Mouse (Mus musculus): ENCODE measurements around the gene Kif13a.

The Kif13a gene

DNA sequence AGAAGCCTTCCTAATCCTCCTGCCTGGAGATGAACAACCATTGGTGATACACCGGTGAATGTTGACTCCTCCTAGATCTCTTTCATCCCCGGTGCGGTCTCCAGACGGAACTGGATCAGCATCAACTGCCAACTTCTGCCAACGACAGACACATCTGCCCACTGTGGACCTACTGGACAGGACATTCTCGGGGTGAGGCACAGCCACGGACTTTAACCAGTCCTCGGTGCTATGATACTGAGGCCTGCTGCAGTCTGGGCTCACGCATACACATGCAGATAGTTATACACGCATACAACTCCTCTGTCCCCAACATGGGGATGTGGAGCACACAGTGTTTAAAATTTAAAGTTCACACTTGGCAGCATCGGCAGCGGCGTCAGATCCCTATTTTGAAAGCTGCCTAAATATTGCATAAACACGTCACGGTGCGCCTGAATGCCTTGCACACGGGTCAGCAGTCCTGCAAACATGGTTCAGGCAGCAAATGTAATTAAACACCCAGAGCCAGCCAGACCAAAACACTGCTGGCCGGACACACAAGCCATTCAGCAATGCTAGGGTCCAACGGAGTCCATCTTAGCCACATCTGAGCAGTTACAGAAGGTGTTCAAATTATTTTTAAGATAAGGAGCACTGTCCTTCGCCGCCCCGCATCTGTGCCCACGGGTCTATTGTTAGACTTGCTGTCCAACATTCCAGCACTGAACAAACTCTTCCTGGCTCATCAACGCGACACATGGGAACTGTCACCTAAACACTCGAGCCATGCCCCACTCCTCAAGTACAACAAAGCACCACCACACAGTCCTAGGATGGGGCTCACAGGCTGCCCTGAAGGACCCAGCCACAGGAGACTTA is 44.5 kb downstream of the Kif13a start:
- DNase-seq (ENCODE audit: low read depth, low spot score), result no peak

DNA sequence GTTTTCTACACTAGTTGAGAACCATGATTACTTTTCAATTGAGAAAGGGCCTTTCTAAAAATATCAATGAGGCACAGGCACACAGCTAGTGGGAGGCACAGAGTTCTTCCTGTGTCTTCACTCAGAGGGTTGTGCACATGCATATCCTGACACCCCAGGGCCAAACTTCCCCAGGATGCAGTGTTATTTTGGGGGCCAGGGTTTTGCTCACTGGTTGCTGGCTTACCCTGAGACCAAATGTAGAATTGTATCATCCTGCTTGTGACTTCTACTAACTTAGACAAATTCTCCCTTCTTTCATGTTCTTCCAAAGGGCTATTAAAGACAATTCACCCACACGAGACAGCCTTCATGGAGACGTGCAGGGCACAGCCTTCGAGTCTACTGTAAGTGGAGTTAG is 45.7 kb downstream of the Kif13a start:
- no peak for DNase-seq (ENCODE audit: low read depth, low spot score)

DNA sequence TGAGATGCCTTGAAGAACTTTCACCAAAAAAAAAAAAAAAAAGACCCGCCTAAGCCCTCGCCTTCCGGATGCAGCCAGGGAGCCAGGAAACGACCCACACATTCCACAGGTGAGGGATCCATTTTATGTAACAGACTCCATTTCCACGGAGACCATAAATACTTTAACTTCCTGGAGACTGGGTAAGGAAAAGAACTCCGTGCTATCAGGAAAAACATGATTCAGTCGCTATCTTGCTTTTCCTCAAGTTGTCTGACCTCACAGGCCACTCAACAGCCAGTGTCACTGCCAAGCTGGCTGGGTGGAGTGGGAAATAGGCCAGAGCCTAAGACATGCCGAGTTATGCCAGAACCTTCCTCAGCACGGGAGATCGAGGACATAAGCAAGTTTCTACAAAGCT is 46.3 kb downstream of the Kif13a start:
- no peak for DNase-seq (ENCODE audit: low read depth, low spot score)

DNA sequence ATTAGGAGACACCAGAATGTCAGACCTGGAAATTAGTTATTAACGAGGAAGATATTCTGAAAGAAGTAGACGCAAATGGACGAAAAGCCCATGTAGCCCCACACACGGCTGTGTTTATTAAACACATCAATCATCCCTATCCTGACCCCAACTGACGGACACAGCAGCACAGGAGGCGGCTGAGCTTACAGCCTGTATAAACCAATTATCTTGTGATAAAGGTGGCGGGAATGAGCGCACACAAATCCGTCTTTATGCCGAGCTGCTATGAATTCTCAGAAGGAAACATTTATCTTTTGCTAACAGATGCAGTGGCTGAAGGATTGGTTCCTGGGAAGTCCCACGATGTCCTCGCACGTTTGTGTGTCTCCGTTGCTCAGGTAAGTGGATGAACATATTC is 48.9 kb downstream of the Kif13a start:
- DNase-seq (ENCODE audit: low read depth, low spot score), result peak; percentile 57

DNA sequence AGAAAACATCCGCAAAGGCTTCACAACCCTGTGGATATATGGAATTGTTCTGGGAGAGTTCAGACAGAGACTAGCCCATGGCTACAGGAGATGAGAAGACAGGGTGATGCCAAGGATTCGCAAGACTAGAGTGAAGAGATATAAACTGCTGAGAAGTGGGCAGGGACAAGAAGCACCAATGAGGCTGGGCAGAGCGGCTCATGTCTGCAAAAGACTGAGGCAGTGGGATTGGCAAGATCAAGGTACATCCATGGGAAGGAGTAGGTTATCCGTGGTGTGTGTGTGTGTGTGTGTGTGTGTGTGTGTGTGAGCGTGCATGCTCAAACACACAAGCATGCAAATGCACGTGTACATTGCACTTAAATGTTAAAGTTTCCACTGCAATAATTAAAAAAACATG is 49.4 kb downstream of the Kif13a start:
- DNase-seq (ENCODE audit: low read depth, low spot score), result no peak

DNA sequence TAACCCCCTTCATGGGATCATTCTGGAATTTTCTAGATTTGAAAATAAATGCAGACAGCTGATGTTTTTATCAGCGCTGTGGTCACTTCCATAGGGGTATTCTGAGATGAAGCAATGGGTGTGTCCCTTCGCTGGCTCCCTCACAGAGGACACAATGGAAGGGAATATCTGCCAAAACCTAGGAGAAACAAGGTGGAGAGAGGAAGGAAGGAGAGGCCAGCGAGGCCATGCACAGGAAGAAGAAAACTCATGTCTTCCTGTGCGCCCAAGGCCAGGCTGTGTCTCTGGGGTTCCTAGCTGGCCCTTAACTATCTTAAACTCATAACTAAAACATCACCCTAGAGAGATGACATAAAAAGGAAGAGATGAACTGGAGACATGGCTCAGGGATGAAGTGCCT is 52.6 kb downstream of the Kif13a start:
- no peak for DNase-seq (ENCODE audit: low read depth, low spot score)

DNA sequence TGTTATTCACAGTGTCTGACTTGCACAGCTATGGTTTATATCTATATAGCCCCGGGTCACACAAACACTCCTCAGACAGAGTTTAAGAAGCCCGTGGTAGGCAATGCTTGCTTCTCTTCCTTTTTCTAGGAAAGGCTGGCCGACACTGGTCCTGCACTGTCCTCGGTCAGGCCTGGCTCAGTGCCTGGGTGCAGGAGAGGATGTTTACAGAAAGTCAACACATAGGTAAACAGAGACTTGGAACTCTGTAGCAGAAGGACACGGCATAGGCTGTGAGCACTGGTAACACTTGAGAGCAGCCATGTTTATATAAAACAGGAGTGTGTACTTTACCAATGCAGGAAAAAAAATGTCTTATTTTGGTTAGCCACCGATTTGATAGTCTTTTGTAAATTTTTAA is 54.3 kb downstream of the Kif13a start:
- no peak for DNase-seq (ENCODE audit: low read depth, low spot score)

DNA sequence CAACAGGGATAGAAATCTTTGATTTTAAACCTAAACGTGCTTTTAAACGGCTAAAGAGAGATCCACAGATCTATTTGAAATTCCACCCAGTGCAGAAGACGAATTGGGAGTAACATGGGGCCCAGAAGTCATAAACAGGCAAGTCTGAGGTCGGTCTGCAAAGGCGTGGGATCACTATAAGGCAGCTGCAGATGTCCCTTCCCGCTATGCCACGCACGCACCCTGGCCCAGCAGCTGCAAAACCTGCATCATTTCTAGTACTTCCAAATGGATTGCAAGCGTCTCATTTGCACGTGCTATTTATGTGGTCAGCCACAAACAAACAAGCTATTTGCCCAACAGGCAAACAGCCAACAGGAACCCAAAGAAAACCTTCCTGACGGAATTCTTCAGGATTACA is 56.9 kb downstream of the Kif13a start:
- DNase-seq (ENCODE audit: low read depth, low spot score), result no peak

DNA sequence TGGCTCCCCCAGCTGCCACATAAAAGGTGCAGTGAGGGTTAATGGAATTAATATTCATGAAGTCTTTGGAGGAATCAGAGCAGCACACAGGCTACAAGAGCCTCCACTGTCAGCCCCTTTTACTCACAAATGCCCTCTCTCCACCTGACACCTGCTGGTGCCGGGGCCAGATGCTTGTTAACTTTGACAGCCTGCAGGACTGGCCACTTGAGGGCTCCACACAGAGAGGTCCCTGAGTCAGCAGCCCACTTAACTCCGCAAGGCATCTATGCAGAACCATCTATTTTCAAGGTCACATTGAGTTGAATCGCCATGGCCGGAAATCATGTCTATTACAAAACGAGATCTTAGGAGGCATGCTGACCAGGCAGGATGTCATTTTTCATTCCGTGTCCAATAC is 57.5 kb downstream of the Kif13a start:
- DNase-seq (ENCODE audit: low read depth, low spot score), result no peak

DNA sequence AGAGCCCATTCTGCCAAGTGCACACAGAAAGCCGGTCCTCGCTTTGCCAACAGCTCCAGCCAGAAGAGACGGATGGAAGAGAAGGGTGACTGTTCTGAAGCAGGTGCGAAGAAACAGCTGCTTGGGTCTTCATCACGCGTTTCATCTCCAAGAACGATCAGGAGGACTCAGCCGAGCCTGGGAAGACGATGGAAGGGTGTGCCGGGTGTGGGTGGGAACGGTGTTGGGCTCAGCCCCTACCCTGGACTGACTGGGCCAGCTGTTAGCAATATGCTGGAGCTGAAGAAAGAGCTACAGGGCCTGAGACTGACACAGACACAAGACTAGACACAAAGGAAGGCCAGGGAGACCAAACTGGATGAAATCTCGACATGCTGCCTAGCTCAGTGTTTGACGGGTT is 60.2 kb downstream of the Kif13a start:
- no peak for DNase-seq (ENCODE audit: low read depth, low spot score)

DNA sequence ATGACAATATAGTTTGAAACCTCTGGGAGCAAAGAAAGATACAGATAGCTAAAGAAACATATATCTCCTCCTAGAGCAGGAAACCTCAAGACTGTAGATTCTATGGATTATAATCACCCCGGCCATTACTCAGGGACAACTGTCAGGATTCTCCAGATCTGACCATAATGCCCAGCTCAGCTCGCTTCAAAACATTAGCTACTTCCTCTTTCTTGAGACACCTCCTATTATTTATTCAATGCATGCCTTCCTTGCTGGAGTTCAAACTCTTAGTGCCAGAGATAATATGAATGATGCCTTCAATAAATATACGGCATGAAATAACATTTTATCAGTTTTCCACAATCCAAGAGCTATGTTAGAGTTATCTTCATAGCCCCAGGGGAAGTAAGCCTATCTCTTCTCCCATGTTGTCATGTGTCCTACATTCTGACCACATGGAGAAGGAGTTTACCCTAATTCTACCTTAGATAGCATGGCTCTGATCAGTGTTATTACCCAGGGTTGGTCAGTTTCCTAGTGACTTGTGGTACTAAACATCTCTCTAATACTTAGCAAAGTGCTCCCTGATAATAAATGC is 66.4 kb downstream of the Kif13a start:
- no peak for DNase-seq (ENCODE audit: low read depth, low spot score)

DNA sequence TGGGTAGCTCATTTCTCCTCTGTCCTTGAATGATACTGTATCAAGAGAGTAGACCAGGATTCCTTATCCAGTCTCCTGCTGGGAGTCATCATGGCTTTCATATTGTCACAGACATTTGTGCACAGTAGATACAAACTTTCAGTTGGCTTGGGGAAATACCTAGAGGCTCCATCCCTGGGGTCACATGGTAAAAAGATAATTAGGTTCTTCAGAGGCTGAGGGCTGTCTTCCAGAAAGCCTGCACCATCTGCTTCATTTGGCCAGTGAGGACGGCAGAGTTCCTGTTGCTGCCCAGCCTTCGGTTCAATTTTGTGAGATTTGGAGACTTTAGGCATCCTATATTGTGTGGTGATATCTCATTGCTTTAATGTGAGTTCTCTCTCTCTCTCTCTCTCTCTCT is 69.8 kb downstream of the Kif13a start:
- DNase-seq (ENCODE audit: low read depth, low spot score), result no peak

DNA sequence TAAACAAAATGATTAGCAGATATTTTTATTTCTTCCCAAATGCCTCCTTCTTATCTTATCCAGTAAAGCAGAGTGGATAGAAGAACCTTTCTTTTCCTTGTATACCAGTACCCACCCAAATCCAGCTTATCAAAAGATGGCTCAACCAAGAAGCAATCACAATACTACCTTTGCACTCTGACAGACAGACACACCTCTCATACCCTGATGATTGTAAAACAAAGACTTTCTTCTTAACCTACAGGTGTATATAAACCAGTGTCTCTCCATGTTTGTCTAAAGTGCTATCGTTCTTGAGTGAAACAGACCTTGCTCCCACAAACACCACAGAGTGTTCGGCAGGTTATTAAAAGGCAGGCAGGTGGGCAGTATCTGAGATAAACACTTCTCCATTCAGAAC is 70.5 kb downstream of the Kif13a start:
- DNase-seq (ENCODE audit: low read depth, low spot score), result no peak

DNA sequence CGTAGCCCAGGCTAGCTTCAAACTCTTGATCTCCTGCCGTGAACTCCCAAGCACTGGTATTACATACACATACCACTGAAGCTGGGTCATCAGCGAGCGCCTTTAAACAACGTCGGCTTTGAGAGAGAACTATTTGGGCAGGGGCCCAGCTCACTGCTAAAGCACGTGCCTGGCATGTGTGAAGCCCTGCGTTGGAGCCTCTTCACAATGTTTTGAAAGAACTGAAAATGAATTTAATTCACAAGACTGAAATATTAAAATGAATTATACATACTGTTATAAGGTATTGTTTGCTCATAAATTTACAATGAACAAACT is 70.9 kb downstream of the Kif13a start:
- DNase-seq (ENCODE audit: low read depth, low spot score), result no peak

DNA sequence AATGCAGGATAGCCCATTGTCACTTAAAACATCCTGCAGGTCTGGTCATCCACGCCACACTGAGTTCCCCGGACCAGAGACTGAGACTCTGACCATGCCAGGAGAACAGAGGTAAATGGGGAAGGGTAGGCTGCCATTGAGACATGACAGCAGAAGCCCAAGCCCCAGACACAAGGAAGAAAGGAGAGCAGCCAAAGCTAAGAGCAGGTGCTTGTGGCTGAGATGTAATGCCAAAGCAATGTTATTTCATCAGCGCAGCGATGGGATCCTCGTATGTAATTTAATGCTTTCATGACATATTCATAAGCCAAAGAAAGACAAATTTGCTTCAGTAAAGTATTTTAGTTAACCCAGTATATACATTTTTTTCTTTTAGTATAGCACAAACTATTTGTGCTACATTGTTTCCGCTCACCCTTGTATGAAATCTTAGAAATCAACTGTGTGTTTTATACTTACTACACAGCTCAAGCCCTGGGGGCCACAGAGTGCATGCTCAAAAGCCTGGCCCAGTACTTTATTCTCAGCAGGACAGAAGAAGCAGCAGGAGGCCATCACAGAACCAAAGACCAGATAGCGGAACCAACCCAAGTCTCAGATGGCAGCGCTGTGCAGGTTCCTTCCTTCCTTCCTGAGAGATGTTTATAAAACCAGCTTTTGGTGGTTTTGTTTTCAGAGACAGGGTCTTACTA is 71.4 kb downstream of the Kif13a start:
- DNase-seq (ENCODE audit: low read depth, low spot score), result no peak

DNA sequence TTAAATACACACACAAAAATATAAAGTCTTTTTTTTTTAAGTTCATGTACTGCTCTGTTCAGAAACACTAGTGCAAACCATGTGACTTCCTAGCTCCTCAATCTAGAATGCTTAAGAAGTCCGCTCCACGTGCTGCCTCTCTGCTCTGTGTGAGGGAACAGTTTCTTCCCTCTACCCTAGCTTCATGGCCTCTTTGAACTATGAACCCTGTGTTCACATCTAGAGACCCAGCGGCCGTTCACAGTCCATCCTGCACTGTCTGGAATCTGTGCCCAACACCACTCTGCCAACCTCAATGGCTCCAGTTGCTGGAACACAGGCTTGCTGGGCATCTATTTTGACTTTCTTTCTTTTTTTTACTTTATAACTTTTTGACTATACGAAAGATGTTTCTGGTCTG is 75.2 kb downstream of the Kif13a start:
- DNase-seq (ENCODE audit: low read depth, low spot score), result no peak

DNA sequence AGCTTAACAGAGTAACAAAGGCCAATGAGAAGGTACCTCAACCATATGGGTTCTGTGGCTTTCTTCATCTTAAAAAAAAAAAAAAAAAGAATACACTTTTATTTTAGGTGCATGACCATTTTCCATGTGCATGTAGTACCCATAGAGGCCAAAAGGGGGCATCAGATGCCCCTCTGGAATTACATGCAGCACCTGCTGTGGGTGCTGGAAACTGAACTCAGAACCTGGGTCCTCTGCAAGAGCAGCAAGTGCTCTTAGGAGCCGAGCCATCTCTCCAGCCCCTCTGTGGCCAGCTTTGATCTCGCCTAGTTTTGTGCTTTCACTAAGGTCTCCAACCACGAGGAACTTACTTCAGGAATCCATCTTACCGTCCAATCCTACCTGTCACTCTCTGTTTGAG is 77.2 kb downstream of the Kif13a start:
- DNase-seq (ENCODE audit: low read depth, low spot score), result no peak

DNA sequence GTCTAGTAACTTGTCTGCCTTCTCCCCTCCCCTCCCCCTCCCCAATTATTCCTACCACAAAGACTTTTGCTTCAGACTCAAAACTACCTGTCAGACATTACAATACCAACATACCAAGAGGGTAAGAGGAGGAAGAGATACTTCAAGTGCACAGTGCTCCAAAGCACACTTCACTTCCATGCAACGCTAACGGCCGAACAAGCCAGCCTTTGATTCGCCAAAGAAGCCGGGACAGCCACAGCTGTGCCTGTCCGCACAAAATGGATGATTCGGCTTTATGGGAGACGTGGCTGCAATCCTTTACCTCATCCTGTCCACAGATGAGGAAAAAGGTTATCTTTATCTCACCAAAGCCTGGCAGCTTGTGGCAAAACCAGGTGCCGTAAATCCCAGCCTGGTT is 84.2 kb downstream of the Kif13a start:
- DNase-seq (ENCODE audit: low read depth, low spot score), result no peak

DNA sequence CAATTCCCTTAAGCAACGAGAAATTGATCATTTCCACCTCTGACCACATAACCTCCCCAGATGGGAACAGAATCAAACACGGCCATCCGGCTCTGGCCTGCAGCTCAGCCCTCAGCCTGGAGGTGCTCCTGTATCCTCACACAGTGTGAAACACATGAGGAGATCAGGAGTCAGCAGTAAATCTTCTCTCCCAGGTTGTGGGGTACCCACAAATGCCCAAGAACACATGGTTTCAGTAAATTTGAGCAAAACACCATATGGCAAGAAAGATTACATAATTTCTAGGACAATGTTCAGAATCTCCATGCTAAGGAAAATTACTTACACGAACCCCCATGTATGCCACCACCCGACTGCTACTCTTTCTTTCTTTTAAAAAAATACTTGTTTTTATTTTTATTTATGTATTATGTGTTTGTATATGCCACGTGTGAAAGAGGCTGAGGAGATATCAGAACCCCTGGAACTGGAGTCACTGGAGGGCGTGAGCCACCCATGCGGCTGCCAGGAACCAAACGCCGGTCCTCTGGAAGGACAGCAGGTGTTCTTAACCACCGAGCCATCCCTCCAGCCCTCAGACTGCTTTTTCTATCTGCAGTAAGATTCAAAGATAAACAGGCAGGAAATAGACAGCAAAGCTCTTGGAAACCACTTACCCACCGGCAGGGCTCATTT is 85.0 kb downstream of the Kif13a start:
- DNase-seq (ENCODE audit: low read depth, low spot score), result no peak

DNA sequence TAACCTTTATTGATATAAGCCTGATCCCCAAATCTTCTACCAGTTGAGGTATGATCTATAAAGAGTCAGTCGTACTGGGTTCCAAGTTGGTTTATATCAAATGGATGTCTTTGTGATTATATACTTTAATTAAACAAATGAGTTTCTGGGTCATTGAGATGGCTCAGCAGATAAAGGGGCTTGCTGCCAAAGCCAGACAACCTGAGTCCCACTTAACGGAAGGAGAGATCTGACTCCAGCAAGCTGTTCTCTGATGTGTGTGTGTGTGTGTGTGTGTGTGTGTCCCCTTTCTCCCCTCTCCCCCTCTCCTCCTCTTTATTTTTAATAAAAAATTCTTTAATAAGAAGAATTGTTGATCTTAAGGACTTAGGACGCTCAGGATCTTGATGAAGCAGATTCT is 86.0 kb downstream of the Kif13a start:
- DNase-seq (ENCODE audit: low read depth, low spot score), result no peak

DNA sequence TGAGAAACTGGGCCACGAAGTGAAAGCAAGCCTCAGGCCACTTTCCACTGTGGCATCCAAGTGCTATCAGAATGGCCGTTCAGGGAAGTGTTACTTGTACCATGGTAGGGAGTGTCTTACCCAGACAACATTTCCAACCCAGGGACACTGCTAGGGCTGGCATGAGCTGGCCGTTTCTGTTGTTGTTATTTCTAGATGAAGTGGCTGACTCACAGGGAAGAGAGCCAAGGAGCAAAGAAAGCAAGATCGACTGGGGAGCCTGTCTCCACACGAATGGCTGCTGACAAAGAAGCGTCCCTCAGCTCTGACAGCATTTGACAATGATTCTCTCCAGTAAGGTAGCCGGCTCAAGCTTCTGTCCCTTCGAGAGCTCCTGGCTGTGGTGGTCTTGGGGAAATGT is 87.5 kb downstream of the Kif13a start:
- DNase-seq (ENCODE audit: low read depth, low spot score), result no peak

DNA sequence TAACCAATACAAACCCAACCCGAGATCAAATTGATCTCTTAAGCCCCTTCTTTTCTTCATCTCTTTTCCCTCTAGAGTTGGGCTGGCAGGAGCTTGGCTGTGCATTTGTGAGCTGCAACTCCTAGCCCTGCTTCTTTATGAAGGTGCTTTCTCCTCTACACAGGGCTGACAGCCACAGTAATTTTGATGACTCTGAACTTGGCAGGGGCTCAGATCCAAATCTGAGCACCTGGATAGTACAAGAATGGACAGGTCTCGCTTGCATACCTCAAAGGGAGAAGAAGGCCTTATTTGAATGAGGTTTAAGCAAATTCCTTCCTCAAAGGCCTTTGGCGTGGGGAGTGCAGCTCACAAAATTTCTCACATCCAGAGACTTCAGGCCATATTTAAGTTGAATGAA is 88.0 kb downstream of the Kif13a start:
- DNase-seq (ENCODE audit: low read depth, low spot score), result no peak

DNA sequence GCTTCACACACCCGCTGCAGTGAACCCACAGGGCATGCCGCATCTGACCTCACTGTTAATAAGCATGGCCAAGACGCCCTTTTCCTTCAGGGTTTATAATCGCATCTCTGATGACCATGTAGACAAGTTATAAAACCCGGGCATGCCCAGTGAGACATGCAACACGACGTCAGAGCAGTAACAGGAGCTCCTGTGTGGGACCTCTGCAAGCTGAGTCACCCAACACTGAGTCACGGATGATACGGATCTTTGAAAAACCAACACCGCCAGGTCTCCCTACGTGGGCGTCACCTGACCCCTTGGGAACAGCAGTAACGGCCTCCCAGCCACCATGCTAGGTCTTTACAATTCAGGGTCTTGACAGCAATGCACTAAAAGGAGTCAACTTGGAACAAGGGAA is 89.0 kb downstream of the Kif13a start:
- no peak for DNase-seq (ENCODE audit: low read depth, low spot score)
